ENCODE assay signal across 32 mouse cellular contexts in genomic region chr5:28377299-28377698, GRCm38 (mm10).
"Had no signal": no experiment of that assay in that cellular context is flagged by ENCODE, and none has a peak within 500 bp of the region (broad histone marks: within the 10 kb centered on the region; RNA-seq: fewer than 3 reads in every experiment).

No protein-coding gene starts in this region.

- H3K4me1 ChIP-seq: limb, embryonic 10.5 days; limb, embryonic 12.5 days; limb, embryonic 13.5 days; limb, embryonic 15.5 days; liver, embryonic 13.5 days; liver, embryonic 15.5 days; lung, embryonic 15.5 days; midbrain, embryonic 10.5 days; neural tube, embryonic 12.5 days had no signal

- H3K9me3 ChIP-seq: limb, embryonic 10.5 days; limb, embryonic 12.5 days; limb, embryonic 13.5 days; limb, embryonic 15.5 days; liver, embryonic 12.5 days; liver, embryonic 13.5 days; liver, embryonic 15.5 days; lung, embryonic 15.5 days; megakaryocyte, embryonic 14.5 days; midbrain, embryonic 10.5 days; midbrain, embryonic 12.5 days; midbrain, embryonic 13.5 days; midbrain, embryonic 15.5 days; neural tube, embryonic 12.5 days had no signal

- DNase-seq: left cerebral cortex, postnatal 4 days; liver; liver, embryonic 13.5 days; liver, postnatal 0 days; lung, adult 18-20 months; lung, adult 2 months; lung, embryonic 14.5 days; lung, postnatal 10 days; lung, postnatal 14 days; lung, postnatal 36 days; lung, postnatal 4 days; midbrain, embryonic 14.5 days had no signal

- ATAC-seq: liver, embryonic 12.5 days; liver, postnatal 0 days; lung, postnatal 0 days; midbrain, embryonic 13.5 days; midbrain, embryonic 15.5 days; midbrain, embryonic 16.5 days had no signal

- H3K27me3 ChIP-seq: limb, embryonic 12.5 days; limb, embryonic 13.5 days; limb, embryonic 15.5 days; liver, embryonic 12.5 days; liver, embryonic 13.5 days; liver, embryonic 15.5 days; lung, embryonic 15.5 days; megakaryocyte, embryonic 14.5 days; midbrain, embryonic 12.5 days; midbrain, embryonic 13.5 days; midbrain, embryonic 15.5 days; neural tube, embryonic 12.5 days had no signal

- H3K4me2 ChIP-seq: limb, embryonic 12.5 days; limb, embryonic 13.5 days; limb, embryonic 15.5 days; liver, embryonic 11.5 days; liver, embryonic 12.5 days; liver, embryonic 13.5 days; liver, embryonic 15.5 days; lung, embryonic 14.5 days; lung, embryonic 15.5 days; midbrain, embryonic 11.5 days; midbrain, embryonic 12.5 days; midbrain, embryonic 13.5 days; midbrain, embryonic 15.5 days; neural tube, embryonic 12.5 days had no signal

- H3K9ac ChIP-seq: limb, embryonic 12.5 days; limb, embryonic 13.5 days; limb, embryonic 15.5 days; liver, embryonic 12.5 days; liver, embryonic 13.5 days; liver, embryonic 14.5 days; liver, embryonic 15.5 days; liver, postnatal 0 days; lung, embryonic 14.5 days; lung, embryonic 15.5 days; midbrain, embryonic 12.5 days; midbrain, embryonic 13.5 days; midbrain, embryonic 15.5 days; neural tube, embryonic 12.5 days had no signal

- H3K27ac ChIP-seq: limb, embryonic 10.5 days; limb, embryonic 12.5 days; limb, embryonic 13.5 days; limb, embryonic 15.5 days; liver, embryonic 12.5 days; liver, embryonic 13.5 days; liver, embryonic 14.5 days; liver, embryonic 15.5 days; lung, embryonic 15.5 days; macrophage; midbrain, embryonic 10.5 days; midbrain, embryonic 12.5 days; midbrain, embryonic 13.5 days; midbrain, embryonic 15.5 days; neural tube, embryonic 12.5 days had no signal

- H3K36me3 ChIP-seq: midbrain, embryonic 15.5 days had no signal

- H3K4me3 ChIP-seq: limb, embryonic 10.5 days; limb, embryonic 12.5 days; limb, embryonic 13.5 days; limb, embryonic 15.5 days; liver, embryonic 12.5 days; liver, embryonic 13.5 days; liver, embryonic 15.5 days; lung, embryonic 15.5 days; megakaryocyte, embryonic 14.5 days; midbrain, embryonic 10.5 days; midbrain, embryonic 12.5 days; midbrain, embryonic 13.5 days; midbrain, embryonic 15.5 days; myocyte; neural tube, embryonic 12.5 days had no signal
